In the genomic region with DNA sequence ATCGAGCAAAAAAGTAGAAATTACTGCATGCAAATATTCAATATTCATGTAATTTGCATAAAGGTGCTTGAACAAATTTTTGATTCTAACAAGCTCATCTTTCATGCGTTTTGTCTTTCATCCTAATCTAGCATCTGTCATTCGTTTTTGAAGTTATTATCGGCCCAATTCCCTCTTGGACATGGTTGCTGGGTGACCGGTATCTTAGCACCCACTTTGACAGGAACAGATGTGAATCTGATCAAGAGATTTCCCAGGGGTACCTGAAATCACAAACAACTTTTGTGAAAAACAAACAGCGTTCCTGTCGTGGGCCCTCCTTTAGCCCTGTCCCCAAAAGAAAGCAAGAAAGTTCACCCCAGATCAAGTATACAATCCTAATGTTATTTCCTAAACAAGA, we compare ENCODE assay signal across 12 mouse cellular contexts.
"Had no signal": no experiment of that assay in that cellular context is flagged by ENCODE, and none has a peak within 500 bp of the region (broad histone marks: within the 10 kb centered on the region; RNA-seq: fewer than 3 reads in every experiment).

No protein-coding gene starts in this region.

- H3K4me1 ChIP-seq: kidney, embryonic 15.5 days; limb, embryonic 15.5 days; liver, embryonic 12.5 days; megakaryocyte, embryonic 14.5 days had no signal

- ATAC-seq: liver, embryonic 12.5 days had no signal

- DNase-seq: kidney, adult 18-20 months; kidney, postnatal 14 days; lung, embryonic 14.5 days; lung, postnatal 10 days; thymus, postnatal 4 days had no signal

- H3K9ac ChIP-seq: kidney, embryonic 15.5 days; limb, embryonic 15.5 days; liver, embryonic 12.5 days; lung, embryonic 14.5 days had no signal

- H3K36me3 ChIP-seq: limb, embryonic 15.5 days; liver, embryonic 12.5 days had no signal

- H3K9me3 ChIP-seq: kidney, embryonic 15.5 days; limb, embryonic 15.5 days; liver, embryonic 12.5 days; megakaryocyte, embryonic 14.5 days had no signal

- H3K4me2 ChIP-seq: kidney, embryonic 15.5 days; limb, embryonic 15.5 days; liver, embryonic 12.5 days; lung, embryonic 14.5 days had no signal

- H3K27me3 ChIP-seq: kidney, embryonic 15.5 days; limb, embryonic 15.5 days; liver, embryonic 12.5 days; megakaryocyte, embryonic 14.5 days had no signal

- H3K27ac ChIP-seq: kidney, embryonic 15.5 days; left cerebral cortex, adult 2 months; limb, embryonic 15.5 days; liver, embryonic 12.5 days; macrophage; stomach, postnatal 0 days had no signal

- H3K4me3 ChIP-seq: kidney, embryonic 15.5 days; left cerebral cortex, adult 2 months; limb, embryonic 15.5 days; liver, embryonic 12.5 days; megakaryocyte, embryonic 14.5 days had no signal
